Mouse (Mus musculus): ENCODE data around the gene Piezo1.

GRCm38 (mm10) chr8:122459990-122460389 lies 91.1 kb downstream of the Piezo1 start:
- TF ChIP-seq CTCF (conservative IDR thresholded peaks at IDR 0.05; ENCODE audit: low read length) (no peak), POU5F1 (IDR thresholded peaks at IDR 0.05; ENCODE audit: borderline replicate concordance, low read length) (no peak), NANOG (IDR thresholded peaks at IDR 0.05; ENCODE audit: borderline replicate concordance, low read length) (no peak)

Measured in E14TG2a.4 (cell line).